Mouse (Mus musculus) CH12.LX (cell line): ENCODE measurements around the gene Aim2. TPM values are rescaled to one million over a fixed set of nuclear protein-coding genes. Genes with fewer than 3 reads are reported as not detected.

ENCODE experiments used
- DNase-seq: peaks from one replicate; pipeline ENCODE4 v3.0.0-alpha.2; 2013; ENCODE audit errors: extremely low read depth
- H3K27ac ChIP-seq: 2 replicates; pipeline ENCODE4 v1.5.1; 2012; ENCODE audit warnings: low read depth, mild to moderate bottlenecking, control low read depth, moderate library complexity; ENCODE audit not compliant: insufficient read depth
- H3K27me3 ChIP-seq: replicated peaks from 2 replicates; pipeline ENCODE3; 2012; ENCODE audit warnings: inconsistent platforms
- H3K36me3 ChIP-seq, 2 experiments: replicated peaks in 1 of 2; 2 replicates each; pipeline versions ENCODE3 to v1.6.1; 2012; ENCODE audit warnings: inconsistent platforms in 1 of 2, low read length in 1 of 2, mild to moderate bottlenecking in 1 of 2, mixed read lengths in 1 of 2, moderate library complexity in 1 of 2; ENCODE audit not compliant: control insufficient read depth in 1 of 2, insufficient read depth in 1 of 2
- H3K4me1 ChIP-seq, 2 experiments: 2 replicates each; pipeline ENCODE4 v1.6.1; 2012; ENCODE audit warnings: inconsistent platforms in 1 of 2, moderate library complexity in 1 of 2; ENCODE audit not compliant: insufficient read depth in 2 of 2, control insufficient read depth in 1 of 2
- H3K4me2 ChIP-seq: 2 replicates; pipeline ENCODE4 v1.6.1; 2012; ENCODE audit warnings: low read depth, mild to moderate bottlenecking, control low read depth; ENCODE audit not compliant: poor library complexity, insufficient read depth, severe bottlenecking
- H3K4me3 ChIP-seq, 3 experiments: fragments of 150-350 bp in 1 of 3; sonication (generic) in 1 of 3; replicated peaks in 1 of 3; 2 replicates each; pipeline versions ENCODE3 to v1.5.1; 2011 to 2012; ENCODE audit warnings: low read depth in 2 of 3, low read length in 2 of 3, mild to moderate bottlenecking in 2 of 3, moderate library complexity in 2 of 3, control low read depth in 1 of 3, improper control_type of control experiment in 1 of 3, inconsistent platforms in 1 of 3, mixed read lengths in 1 of 3; ENCODE audit not compliant: poor library complexity in 1 of 3
- H3K79me2 ChIP-seq: replicated peaks from 2 replicates; pipeline ENCODE4 v1.6.1; 2012; ENCODE audit warnings: mild to moderate bottlenecking, moderate library complexity; ENCODE audit not compliant: control insufficient read depth, poor library complexity, insufficient read depth, severe bottlenecking; ENCODE audit errors: extremely low read depth
- H3K9ac ChIP-seq: 2 replicates; pipeline ENCODE4 v1.6.1; 2012; ENCODE audit warnings: low read depth, mild to moderate bottlenecking, control low read depth, moderate library complexity; ENCODE audit not compliant: insufficient read depth
- H3K9me3 ChIP-seq: replicated peaks from 2 replicates; pipeline ENCODE3; 2012; ENCODE audit warnings: low read length, inconsistent platforms, mixed read lengths
- CHD2 ChIP-seq: IDR thresholded peaks from 2 replicates; pipeline ENCODE4 v1.6.1; 2011; ENCODE audit warnings: low read length, improper control_type of control experiment
- CTCF ChIP-seq, 2 experiments: IDR thresholded peaks in 1 of 2; conservative IDR thresholded peaks in 1 of 2; 2 replicates each; pipeline ENCODE4 v1.5.1; 2011 to 2012; ENCODE audit warnings: low read depth in 2 of 2, low read length in 2 of 2, improper control_type of control experiment in 1 of 2, inconsistent platforms in 1 of 2, mild to moderate bottlenecking in 1 of 2, moderate library complexity in 1 of 2
- ELF1 ChIP-seq: IDR thresholded peaks from 2 replicates; pipeline ENCODE4 v1.6.1; 2014; ENCODE audit warnings: low read depth, mild to moderate bottlenecking, inconsistent platforms, low read length, improper control_type of control experiment
- ETS1 ChIP-seq: conservative IDR thresholded peaks from 2 replicates; pipeline ENCODE4 v1.6.1; 2012; ENCODE audit warnings: low read depth, mild to moderate bottlenecking, inconsistent platforms, low read length, improper control_type of control experiment, moderate library complexity
- IRF4 ChIP-seq: IDR thresholded peaks from 2 replicates; pipeline ENCODE4 v1.6.1; 2014; ENCODE audit warnings: low read depth, mild to moderate bottlenecking, inconsistent platforms, low read length, improper control_type of control experiment
- JUND ChIP-seq: conservative IDR thresholded peaks from 2 replicates; pipeline ENCODE4 v1.6.1; 2011; ENCODE audit warnings: low read depth, low read length, improper control_type of control experiment
- KAT2A ChIP-seq: IDR thresholded peaks from 2 replicates; pipeline ENCODE4 v1.6.1; 2012; ENCODE audit warnings: low read length, improper control_type of control experiment, inconsistent platforms; ENCODE audit not compliant: insufficient replicate concordance
- MAFK ChIP-seq: IDR thresholded peaks from 2 replicates; pipeline ENCODE4 v1.6.1; 2011; ENCODE audit warnings: low read length, improper control_type of control experiment; ENCODE audit not compliant: insufficient replicate concordance
- MAZ ChIP-seq: IDR thresholded peaks from 2 replicates; pipeline ENCODE4 v1.6.1; 2012; ENCODE audit warnings: low read depth, mild to moderate bottlenecking, inconsistent platforms, low read length, improper control_type of control experiment, moderate library complexity
- MXI1 ChIP-seq: IDR thresholded peaks from 2 replicates; pipeline ENCODE4 v1.6.1; 2011; ENCODE audit warnings: mild to moderate bottlenecking, low read depth, low read length, improper control_type of control experiment
- MYC ChIP-seq: IDR thresholded peaks from 2 replicates; pipeline ENCODE4 v1.6.1; 2011; ENCODE audit warnings: low read depth, mild to moderate bottlenecking, improper control_type of control experiment, low read length
- NRF1 ChIP-seq: IDR thresholded peaks from 2 replicates; pipeline ENCODE4 v1.6.1; 2014; ENCODE audit warnings: low read depth, mild to moderate bottlenecking, inconsistent platforms, low read length, improper control_type of control experiment, moderate library complexity
- POLR2A ChIP-seq: IDR thresholded peaks from 2 replicates; pipeline ENCODE4 v1.6.1; 2011; ENCODE audit warnings: low read depth, mild to moderate bottlenecking, improper control_type of control experiment, low read length
- RAD21 ChIP-seq: IDR thresholded peaks from 2 replicates; pipeline ENCODE4 v1.6.1; 2011; ENCODE audit warnings: low read depth, mild to moderate bottlenecking, low read length, improper control_type of control experiment, moderate library complexity
- SIN3A ChIP-seq: IDR thresholded peaks from 2 replicates; pipeline ENCODE4 v1.6.1; 2012; ENCODE audit warnings: low read length, improper control_type of control experiment, inconsistent platforms
- TBP ChIP-seq: conservative IDR thresholded peaks from 2 replicates; pipeline ENCODE4 v1.6.1; 2011; ENCODE audit warnings: low read depth, low read length, improper control_type of control experiment
- TCF12 ChIP-seq: IDR thresholded peaks from 2 replicates; pipeline ENCODE4 v1.6.1; 2014; ENCODE audit warnings: low read depth, mild to moderate bottlenecking, inconsistent platforms, low read length, improper control_type of control experiment
- UBTF ChIP-seq: IDR thresholded peaks from 2 replicates; pipeline ENCODE4 v1.6.1; 2012; ENCODE audit warnings: low read depth, mild to moderate bottlenecking, inconsistent platforms, low read length, improper control_type of control experiment, moderate library complexity
- USF1 ChIP-seq: IDR thresholded peaks from 2 replicates; pipeline ENCODE4 v1.6.1; 2014; ENCODE audit warnings: low read depth, mild to moderate bottlenecking, inconsistent platforms, low read length, improper control_type of control experiment
- ZKSCAN1 ChIP-seq: IDR thresholded peaks from 2 replicates; pipeline ENCODE4 v1.6.1; 2012; ENCODE audit warnings: low read depth, inconsistent platforms, low read length, improper control_type of control experiment, borderline replicate concordance
- ZNF384 ChIP-seq: IDR thresholded peaks from 2 replicates; pipeline ENCODE4 v1.6.1; 2012; ENCODE audit warnings: low read depth, low read length, improper control_type of control experiment, inconsistent platforms
- dilution Hi-C: fragments of 300-500 bp; cut with MboI; formaldehyde crosslinking; loops from 2 replicates; pipeline ENCODE4 v1.14.3; 2020; ENCODE audit warnings: low sequenced_read_pairs; ENCODE audit not compliant: extremely low pct_unique_long_range_greater_than_20kb, extremely low pct_ligation_motif_present
- in situ Hi-C: fragments of 300-500 bp; cut with MboI; formaldehyde crosslinking; loops from 3 replicates; pipeline ENCODE4 v1.14.3; 2019; ENCODE audit warnings: low sequenced_read_pairs, low pct_ligation_motif_present, low pct_unique_long_range_greater_than_20kb, mixed read lengths
- polyA plus RNA-seq: library from polyadenylated mRNA; unstranded; fragments of >175 nt; gene quantifications from 2 replicates; pipeline ENCODE4 v1.2.1, GENCODE M21; 2012; ENCODE audit warnings: low read depth; ENCODE audit not compliant: insufficient read length
- total RNA-seq, 2 experiments: library from RNA; depleted of rRNA; stranded (reverse); fragments of 300-350 nt in 1 of 2; fragments of >200 nt in 1 of 2; gene quantifications; 2 replicates each; pipeline ENCODE4 v1.2.3; 2012 to 2014

Gene Aim2
- total and polyA plus RNA-seq, 3 experiments = 59.7 to 117 (median 87.0) TPM

DNA sequence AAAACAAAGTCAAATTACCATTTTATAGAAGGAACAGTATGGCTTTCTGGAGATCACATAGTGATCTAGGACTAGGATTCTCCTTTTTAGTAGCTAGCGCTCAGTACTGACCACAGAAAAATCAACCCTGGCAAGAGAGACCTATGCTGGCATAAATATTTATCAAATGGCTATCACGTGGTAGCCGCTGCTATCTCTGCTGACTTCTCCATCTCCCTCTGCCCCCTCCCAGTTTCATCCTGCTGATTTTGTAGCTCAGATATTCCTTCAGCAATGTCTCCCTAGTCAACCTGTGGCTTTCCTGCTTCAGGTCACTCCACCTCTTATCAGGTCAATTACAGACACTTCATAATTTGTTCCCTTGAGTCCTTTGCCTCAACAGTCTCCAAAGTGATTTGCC lies 35.0 kb upstream of the Aim2 start:
- DNase-seq = no peak
- no peaks in the 10 kb centered on the region for H3K79me2 ChIP-seq
- H3K9me3 ChIP-seq = no peaks in the 10 kb centered on the region
- dilution Hi-C loops = no loop called here
- H3K4me2 ChIP-seq = no peak overlapping the region
- H3K27me3 ChIP-seq = no peaks in the 10 kb centered on the region
- no peak overlapping the region for H3K4me3 ChIP-seq
- no peaks in the 10 kb centered on the region for H3K36me3 ChIP-seq
- TF ChIP-seq UBTF (no peak), NRF1 (no peak), JUND (no peak), KAT2A (no peak), MXI1 (no peak), RAD21 (no peak), POLR2A (no peak), ETS1 (no peak), ELF1 (no peak), USF1 (no peak), MAFK (no peak), CTCF (conservative IDR thresholded peaks at IDR 0.05 in 1 of 2, IDR thresholded peaks at IDR 0.05 in 1 of 2; ENCODE audit: low read depth in 2 of 2, low read length in 2 of 2) (no peak), TCF12 (no peak)
- no peaks in the 10 kb centered on the region for H3K4me1 ChIP-seq
- H3K27ac ChIP-seq = no peak overlapping the region
- no peak overlapping the region for H3K9ac ChIP-seq
- in situ Hi-C loops = no loop called here

DNA sequence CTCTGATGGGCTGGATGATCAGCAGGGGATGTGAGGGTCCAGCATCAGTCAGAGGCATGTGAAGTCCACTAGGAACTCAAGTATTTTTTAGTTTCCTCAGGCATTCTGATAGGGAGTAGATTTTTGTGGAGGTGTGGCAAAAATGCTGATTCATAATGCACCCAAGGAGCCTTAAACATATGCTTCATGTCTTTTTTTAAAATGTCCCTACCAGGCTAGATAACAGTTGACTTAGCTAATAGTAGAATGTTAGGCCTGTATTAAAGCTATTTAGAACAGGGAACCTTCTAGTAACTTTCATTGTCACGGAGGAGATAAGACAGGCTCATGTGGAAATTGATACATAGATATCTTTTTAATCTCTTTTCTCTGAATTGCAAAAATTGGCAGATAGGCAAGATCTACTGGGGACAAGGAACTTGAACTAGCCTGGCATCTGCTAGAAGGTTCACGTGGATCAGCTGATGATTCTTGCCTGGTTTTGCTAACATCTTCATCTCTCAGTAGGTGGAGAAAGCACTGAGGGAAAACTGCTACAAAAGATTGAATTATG lies 32.7 kb upstream of the Aim2 start:
- Histone ChIP-seq H3K9me3 (no peaks in the 10 kb centered on the region), H3K4me3 (no peak overlapping the region), H3K9ac (no peak overlapping the region), H3K79me2 (no peaks in the 10 kb centered on the region), H3K27ac (no peak overlapping the region), H3K4me2 (no peak overlapping the region), H3K27me3 (no peaks in the 10 kb centered on the region), H3K36me3 (no peaks in the 10 kb centered on the region), H3K4me1 (0 out of 4 replicates have a peak, but pooled peaks cover 0 to 3% of the 10 kb centered on the region in 2 experiments)
- in situ Hi-C loops (no loop called here), dilution Hi-C loops (no loop called here)
- no peak for DNase-seq
- TF ChIP-seq MAFK (no peak), CHD2 (no peak), TBP (no peak), SIN3A (no peak), JUND (no peak), ZNF384 (no peak), MYC (no peak), IRF4 (no peak), ZKSCAN1 (no peak), USF1 (no peak), UBTF (no peak), TCF12 (no peak), MAZ (no peak)
